Mouse (Mus musculus): ENCODE results near the gene Maml3.
A peak's percentile ranks its signal among the peaks of the same experiment; 100 is the strongest.

The Maml3 gene

DNA sequence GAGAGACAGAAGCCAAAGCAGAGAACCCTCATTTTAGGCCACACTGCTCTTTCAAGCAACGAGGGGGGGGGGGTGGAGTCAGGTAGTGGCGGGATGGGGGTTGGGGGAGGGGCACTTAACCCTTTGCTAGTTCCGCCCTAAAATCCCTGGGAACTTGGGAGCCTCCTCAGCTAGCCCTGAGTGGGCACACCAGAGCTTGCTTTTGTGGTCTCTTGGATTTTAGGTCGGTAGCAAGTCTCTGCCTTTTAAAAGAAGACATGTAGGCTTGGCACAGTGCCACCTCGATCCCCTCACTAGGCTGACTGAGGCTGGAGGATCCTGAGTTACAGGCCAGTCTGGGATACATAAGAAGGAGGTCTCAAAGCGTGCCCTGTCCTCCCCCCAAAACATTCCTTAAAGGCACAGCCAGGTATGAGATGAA is 59.6 kb downstream of the Maml3 start:
- DNase-seq, result peak; percentile 63

DNA sequence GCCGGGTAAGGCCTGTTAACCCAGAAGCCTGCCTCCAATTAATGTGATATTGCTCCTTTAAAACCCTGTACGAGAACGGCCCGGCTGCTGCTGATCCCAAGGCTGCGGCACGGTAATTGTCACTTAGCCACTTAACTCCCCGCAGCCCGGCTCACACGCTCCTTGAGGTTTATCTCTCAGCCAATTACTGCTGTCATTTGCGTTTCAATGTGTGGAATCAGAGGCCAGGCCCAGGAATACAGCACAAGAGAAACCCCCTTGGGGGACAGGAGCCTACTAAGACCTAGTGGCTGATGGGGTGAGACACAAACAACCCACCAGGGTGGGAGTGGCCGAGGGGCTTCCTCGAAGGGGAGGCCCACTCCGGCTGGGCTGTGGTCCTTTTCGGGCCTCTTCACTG is 60.2 kb downstream of the Maml3 start:
- DNase-seq, result peak; percentile 52

DNA sequence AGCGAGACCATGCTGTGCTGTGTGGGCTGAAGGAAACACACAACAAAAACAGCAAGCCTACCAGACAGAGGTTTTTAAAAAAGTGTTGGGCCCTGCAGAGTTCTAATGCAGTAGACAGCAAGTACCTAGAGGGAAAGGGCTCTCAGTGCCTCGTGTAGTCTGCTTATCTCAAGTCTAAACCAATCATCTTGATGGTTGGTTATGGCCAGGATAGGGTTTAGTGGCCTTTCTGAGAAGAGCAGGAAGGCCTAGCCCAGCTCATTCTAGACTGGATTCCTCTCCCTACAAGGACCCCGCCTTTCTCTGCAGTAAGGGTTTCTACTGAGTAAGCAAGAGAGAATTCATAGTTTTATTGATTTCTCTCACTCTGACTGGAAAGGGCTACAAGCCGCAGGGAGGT is 61.0 kb downstream of the Maml3 start:
- no peak for DNase-seq

DNA sequence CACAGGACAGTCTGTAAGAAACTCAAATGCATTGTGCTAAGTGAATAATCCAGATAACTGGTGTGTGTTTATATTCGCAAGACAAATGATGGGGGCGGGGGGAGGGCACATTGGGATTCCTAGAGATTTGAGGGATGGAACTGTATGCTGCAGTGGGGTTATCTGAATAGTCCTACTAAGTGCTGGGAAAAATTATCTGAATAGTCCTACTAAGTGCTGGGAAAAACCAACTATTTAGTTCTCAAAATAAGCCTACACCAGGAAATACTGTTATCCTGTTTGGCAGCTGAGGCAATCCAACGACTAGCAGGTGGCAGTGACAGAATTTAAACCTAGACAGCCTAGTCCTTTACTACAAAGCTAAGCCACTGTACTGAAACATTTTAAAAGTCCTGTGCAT is 62.2 kb downstream of the Maml3 start:
- DNase-seq, result no peak

DNA sequence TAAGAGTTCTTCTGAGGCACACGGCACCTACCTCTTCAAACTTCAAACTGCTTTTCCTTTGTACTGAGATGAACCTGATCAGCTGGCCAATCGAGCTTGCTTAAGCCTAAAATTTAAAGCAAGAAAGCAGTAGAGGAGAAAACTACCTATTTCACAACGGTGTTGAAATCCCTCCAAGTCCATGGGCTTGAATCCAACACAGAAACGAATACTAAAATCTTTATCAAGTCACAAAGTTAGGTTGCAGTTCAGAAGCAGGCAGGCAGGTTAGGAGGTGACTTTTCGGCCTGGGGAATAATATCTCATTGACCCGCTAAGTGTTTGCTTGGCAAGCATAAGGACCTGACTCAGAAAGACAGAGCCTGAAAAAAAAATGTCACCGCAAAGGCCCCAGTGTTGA is 64.9 kb downstream of the Maml3 start:
- no peak for DNase-seq

DNA sequence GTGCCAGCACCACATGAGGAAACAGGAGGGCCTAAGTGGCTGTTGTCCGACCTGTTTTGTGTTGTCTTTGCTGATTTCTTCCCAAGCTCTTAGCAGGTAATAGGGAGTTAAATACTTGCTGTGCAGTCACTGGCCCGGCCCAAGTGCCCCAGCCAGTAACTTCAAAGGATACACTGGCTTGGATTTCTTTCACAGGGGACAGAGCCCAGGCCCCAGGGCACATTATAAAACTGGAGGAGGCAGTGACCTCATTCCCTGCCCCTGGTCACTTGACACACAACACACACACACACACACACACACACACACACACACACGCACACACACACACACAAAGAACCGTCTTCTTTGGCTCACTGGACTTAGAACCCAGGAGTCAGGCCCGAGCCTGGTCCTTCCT is 67.6 kb downstream of the Maml3 start:
- DNase-seq, result no peak

DNA sequence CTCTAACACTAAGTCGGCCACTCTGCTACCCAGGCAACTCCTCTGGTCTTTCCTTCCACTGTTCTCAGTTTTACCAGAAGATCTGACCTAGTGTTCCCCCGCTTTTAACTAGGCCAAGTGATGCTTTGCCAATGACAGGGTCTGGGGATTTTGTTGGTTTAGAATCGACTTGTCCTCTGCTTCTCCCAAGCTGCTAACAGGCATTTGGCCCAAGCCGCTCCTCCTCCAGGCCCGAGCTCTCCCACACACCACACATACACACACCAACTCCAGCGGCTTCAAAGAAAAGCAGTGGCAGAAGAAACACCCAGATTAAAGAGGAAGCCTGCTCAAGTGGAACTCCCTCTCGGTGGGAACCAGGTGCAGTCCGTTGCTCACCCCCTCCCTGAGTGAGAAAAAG is 69.5 kb downstream of the Maml3 start:
- DNase-seq, result peak; percentile 53

DNA sequence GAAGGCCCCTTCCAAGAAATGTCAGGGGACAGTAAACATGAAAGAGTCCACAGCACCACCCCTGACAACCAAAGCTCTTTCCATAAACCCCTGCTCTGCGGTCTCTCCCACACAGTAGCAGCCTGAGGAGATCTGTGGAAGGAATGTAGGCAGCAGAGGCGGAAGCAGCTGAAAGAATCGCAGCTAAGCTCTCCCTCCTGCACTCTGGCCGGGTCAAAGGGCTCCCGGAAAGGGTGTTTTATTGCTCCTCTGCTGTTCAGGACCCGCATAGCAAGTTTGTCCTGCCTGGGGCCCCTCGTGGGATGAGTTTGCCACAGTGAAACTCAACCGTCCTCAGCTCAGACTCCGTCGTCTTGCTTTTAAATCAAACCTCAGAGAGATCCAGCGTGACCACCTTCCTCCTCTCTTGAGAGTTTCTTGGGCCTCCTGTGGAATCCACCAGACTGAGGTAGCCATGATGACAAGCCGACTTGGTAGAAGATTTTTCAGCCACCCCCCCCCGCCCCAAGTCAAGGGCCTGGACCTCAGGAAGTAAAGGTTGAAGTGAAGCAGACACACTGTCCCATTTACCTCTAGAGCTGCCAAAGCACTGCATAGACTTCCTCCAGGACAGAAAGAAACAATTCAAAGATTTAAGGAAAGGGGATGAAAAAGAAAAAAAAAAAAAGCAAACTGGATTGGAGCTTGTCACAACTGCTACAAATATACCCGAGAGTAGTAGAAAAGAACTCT is 70.9 kb downstream of the Maml3 start:
- DNase-seq, result peak; percentile 76

DNA sequence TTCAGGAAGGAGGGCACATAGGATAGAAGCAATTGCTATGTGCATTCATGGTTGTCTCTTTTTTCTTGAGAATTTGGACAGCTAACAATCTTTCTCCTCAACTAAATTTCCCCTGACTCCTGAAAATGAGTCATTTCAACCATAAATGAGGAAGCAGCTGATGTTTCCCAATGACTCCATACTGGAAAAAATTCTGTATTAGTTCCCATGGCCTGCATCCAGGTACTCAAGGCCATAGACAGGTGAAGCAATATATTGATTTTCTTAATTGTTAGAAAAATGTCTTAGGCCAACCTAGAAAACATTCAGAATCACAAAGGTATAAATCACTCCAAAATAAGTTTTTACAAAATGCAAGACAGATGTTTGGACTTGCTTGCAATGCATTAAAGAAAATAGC is 73.5 kb downstream of the Maml3 start:
- no peak for DNase-seq

DNA sequence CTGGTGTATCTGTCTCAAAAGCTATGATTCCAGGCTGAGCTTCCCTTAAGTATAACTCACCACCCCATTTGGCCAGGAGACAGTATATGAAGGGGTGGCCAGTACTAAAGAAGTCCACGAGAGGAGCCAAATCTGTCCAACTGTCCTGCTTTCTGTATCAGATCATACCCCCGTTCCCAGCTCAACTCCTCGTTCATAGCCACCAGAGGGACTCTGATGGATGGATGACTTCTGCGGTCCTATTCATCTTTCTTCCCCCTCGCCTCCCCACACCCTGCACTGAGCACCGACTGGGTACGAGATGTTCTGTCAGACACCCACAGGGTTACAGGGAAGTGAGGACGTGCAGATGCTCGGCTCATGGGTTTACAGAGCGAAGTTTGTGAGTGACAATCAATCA is 74.8 kb downstream of the Maml3 start:
- DNase-seq, result no peak

DNA sequence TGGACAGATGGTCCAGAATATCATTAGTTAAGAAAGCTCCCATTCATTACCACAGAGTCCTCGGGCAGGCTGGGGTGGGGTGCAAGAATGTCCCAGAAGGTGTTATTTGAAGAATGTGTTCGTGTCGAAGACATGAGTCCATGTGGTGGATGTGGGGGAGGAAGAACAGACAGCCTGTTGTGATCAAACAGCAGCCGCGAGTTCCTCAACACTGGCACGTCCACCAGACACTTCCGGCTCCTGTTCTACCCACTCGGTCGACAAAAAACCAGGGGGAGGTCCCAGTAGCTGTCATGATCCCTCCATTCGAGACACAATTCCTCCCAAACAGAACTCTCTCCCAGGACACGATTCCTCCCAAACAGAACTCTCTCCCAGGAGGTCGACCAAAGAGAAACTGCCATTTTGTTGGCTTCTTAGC is 75.2 kb downstream of the Maml3 start:
- DNase-seq, result no peak

DNA sequence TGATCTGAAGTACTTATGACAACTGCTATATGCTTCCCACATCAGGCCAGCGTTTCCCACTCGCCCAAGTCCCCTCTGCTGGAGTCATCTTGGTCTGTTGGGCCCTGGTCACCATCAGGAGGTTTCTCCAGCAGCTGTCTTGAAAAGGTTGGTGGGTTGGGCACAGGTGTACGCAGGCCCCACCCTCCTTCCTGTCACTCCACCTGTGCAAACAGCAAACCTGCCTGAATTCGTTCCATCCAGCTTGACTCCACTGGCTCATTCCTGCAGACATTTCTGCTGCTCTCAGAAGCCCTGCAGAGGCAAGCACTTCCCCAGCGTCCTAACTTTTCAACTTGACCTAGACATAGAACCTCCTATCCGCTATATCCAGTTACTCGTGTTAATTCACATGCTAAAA is 76.9 kb downstream of the Maml3 start:
- DNase-seq, result no peak

DNA sequence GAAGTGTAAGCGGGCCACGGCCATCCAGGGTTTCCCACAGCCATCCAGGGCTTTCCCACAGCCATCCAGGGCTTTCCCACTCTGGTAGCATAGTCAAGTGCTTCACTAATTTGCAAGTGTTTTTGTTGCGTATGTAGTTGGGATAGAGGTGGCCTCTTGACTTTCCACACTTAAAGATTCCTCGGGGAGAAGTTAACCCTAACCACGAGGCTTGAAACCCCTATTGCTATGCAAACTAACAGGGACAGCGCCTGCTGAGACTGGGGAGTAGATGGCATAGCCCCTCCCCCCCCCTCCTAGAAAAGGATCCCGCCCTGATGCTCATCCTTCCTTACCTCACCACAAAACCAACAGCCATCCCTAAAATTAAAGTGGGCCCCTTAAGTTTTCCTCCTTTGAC is 82.4 kb downstream of the Maml3 start:
- no peak for DNase-seq

DNA sequence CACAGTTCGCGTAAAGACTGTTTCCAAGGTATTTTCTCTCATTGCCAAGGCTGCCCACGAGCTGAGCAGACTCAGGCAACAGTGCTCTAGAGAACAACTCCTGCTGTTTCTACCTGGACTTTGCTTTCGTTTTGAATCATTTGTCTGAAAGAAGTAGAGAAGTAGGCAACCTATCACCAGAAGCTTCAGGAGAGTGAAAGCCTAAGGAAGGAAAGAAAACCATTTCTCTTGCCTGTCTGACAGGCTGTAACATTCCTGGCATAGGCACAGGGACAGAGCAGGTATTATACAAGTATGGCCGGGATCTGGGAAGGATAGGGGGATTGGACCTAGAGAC is 86.8 kb downstream of the Maml3 start:
- no peak for DNase-seq

DNA sequence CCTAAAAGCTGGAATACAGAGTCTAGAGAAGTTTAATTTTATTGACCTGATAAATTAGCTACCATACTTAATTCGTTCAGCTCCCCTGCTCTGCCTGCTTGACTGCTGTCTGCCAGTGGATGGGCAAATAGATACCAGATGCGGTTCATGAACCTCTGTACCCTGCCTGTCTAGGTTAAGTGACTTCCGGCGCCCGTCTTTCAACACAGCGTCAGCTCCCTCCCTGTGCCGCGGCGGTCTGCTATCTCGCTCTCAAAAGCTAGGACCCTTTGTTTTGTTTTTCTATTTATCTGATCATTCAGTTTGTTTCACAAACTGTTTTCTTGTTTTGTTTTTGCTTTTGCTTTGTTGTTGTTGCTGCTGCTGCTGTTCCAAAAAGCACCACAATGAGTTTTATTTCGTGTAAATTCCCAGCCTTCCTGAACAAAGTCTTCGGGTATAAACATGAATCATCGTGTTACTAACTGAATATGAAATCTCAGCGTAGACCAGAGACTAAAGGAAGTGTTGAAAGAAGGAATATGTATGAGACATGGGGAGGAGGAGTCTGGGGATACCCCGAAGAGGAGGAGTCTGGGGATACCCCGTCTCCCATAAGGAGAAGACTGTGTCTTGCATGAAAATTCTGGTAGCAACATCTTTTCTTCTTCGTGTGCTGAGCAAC is 87.3 kb downstream of the Maml3 start:
- DNase-seq, result peak; percentile 34

DNA sequence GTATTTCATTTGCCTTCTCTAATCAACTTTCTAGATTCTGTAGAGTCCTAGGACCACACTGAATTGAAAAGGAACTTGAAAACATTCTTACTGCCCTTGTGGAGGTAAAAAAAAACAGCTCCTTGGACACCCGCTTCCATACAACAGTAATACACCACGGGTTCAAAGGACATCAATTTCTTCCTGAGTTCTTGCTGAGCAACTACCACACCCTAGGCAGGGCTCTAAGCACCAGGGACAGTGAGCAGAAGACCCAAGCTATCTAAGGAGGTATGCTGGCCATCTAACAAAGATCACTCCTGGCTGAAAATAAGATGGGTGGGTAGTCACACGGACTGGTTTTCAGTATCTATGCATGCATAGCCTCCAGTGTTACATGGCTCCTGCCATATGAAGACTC is 88.7 kb downstream of the Maml3 start:
- DNase-seq, result no peak

DNA sequence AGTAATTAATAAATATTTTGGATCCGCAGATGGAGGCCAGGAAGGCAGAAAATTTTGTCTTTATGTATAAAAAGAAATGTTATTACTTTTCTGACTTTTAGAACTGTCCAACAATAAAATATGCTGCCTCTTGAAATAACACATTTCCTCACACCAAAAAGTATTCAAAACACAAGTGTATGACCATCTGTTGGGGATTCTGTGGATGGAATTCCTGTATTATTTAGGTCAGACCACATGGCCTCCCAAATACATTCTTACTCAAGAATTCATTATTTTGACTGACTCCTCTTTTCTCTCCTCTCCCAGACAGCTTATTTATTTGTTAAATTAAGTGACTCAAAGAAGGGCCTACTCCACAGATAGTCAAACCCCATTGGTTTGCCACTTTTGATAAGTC is 89.3 kb downstream of the Maml3 start:
- DNase-seq, result no peak

DNA sequence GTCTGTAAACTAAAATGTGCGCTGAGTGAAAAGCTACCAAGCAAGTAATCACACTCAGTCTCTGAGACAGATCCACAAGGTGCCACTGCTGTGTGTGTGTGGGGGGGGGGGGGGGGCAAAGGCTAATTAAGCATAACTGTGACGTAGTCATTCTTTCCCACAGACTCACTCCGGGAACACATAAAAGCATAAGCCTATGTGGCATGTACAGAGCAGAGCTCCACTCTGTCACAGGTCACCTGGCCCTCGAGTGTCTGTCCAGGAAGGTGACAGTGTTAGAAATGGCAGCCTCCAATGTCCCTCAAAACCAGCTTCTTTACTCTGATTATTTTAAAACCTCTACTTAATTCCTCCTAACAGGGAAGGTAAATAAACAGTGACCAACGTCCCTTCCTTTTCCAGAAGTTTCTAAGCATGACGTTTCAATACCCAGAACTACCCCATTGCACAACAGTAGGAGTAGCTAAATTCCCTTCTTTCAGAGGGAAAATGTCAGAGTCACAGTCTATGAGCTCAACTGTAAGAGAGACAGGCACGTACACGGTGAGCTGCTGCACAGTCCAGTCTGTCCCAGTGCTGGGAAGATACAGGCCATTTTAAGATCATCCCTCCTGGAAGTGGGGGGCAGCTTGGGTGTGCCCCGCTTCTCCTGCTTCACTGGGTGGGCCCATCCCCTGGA is 93.7 kb downstream of the Maml3 start:
- no peak for DNase-seq

DNA sequence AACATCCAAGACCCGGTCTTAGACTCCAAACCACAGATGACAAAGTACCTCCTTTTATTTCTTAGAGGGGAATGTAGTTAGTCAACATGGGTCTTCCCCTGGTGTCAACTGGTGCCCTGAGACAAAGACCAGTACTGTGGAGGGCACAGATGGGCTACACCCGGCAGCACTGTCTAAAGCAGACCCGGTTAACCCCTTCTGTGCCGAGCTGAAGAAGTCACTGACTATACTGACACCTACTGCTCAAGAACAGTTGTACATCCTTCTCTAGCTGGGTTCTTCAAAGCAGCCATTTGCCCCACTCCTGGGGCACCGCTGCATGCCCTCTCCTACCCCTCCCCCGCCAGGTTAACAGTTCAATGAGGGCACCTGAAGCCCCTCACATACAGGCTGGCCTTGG is 95.6 kb downstream of the Maml3 start:
- DNase-seq, result peak; percentile 36

DNA sequence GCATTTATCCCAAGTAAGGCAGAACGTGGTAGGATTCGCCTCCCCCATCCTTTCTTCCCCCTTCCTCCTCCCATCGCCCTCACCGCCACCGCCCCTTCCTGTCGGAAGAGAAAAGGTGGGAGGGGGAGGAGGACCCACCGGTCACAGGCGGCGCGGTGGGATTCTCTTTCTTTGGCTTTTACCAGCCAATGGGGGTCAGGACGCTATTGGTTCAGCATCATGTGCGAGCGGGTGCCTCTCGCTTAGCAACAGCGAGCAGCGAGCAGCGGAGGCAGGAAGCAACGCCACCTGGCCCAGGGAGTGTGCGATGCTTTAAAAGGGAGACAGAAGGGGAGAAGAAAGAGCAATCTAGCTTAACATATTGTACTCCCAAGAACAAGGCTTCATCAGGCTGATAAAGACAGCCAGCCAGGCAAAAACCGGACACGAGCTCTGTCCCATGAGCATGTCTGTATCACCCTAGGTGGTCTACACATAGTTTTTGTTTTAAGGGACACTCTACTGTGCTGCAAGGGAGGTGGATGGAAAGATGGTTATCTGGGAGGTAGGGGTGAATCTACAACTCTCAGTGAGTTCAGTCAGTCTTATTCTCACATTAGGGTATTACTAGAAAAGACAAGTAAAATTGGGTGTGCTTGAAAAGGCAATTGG is 97.1 kb downstream of the Maml3 start:
- DNase-seq, result peak; percentile 70

DNA sequence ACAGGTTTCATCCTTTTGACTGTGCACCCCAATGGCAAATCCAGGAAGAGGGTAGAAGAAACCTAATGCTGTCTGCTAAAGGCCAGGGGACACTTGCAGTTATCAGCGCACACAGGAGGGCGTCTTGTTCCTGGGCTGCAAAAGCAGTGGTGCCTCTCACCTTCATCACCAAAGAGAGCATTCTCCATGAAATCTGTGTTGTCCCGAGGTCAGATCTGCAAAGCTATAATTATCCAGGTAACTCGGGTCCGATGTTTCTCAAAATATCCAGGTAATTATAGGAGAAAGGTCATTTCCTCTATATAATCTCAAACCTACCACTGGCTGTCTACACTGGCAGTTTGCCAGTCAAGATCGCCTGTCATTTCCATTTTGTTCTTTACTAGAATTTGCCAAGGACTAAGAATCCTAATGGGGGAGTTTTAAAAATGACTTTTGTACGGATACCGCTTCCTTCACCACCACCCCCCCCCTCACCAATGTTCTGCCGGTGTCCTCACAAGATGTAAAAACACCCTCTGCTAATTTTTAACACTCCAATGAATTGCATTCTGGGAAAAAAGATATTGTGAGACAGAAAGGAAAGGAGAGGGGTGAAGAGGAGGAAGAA is 98.0 kb downstream of the Maml3 start:
- DNase-seq, result no peak

DNA sequence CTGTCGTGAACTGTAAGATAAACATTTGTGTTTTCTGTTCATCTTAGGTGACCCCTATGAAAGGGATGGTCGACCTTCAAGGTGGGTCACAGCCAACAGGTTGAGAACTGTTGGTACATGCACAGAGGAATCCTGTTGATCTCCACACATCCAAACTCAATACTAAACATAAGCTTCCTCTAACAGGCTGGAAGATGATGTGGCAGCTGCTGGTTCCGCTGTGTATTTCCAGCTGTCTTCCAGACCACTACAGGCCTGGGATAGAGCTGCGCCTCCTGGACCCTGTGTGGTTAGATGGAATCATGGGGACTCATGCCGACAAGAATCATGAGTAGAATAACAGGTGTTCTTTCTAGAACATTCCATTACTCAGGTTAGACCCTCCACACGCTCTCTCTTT is 101.2 kb downstream of the Maml3 start:
- DNase-seq, result no peak

DNA sequence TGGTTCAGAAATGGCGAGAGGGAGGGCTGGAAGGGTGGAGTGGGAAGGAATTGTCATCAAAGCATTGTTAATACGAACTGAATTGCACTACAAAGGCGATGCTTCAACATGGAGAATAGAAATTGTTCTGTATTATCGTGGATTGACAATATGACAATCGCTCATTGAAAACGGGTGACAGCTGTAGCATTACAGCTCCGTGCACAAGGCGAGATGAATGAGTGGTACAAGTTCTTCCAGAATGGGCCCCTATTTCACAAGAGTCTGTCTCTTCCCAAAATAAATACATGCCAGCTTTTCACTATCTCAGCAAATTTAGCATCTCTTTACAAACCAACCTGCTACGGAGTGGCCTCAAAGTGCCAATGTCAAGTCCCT is 103.4 kb downstream of the Maml3 start:
- no peak for DNase-seq

Measured in kidney, postnatal 10 days (tissue).